Mouse (Mus musculus): Measurements from ENCODE around the gene Xaf1. TPM values are rescaled to one million over a fixed set of nuclear protein-coding genes. Genes with fewer than 3 reads are reported as not detected.

Xaf1 gene
- polyA plus RNA-seq, 1 experiment from 2014 or later, result 3.7 TPM

- 24% methylated on average over 20 of the region's 20 CpGs for WGBS
- Histone ChIP-seq H3K36me3 (ENCODE audit: control insufficient read depth, insufficient read depth, low read length) (no peaks in the 10 kb centered on the region), H3K4me1 (ENCODE audit: control insufficient read depth, insufficient read depth, low read length) (no peaks in the 10 kb centered on the region), H3K9ac (replicated peaks; ENCODE audit: low read depth, low read length) (no peak overlapping the region), H3K4me2 (replicated peaks; ENCODE audit: low read depth, low read length) (no peak overlapping the region; the same call in 1 of the 2 replicates), H3K4me3 (ENCODE audit: low read depth, low read length) (no peak overlapping the region), H3K9me3 (ENCODE audit: control insufficient read depth, low read depth, low read length) (no peaks in the 10 kb centered on the region), H3K27ac (ENCODE audit: low read length) (no peak overlapping the region), H3K27me3 (ENCODE audit: control insufficient read depth, insufficient read depth, low read length) (no peaks in the 10 kb centered on the region)
- ATAC-seq (ENCODE audit: insufficient number of reproducible peaks, insufficient read depth, low FRiP score, low read depth), result peak; percentile 54; the same call in 1 of the 2 replicates
These were observed 53.7 kb downstream of the Xaf1 start for GRCm38 (mm10) chr11:72354971-72355728.

DNA sequence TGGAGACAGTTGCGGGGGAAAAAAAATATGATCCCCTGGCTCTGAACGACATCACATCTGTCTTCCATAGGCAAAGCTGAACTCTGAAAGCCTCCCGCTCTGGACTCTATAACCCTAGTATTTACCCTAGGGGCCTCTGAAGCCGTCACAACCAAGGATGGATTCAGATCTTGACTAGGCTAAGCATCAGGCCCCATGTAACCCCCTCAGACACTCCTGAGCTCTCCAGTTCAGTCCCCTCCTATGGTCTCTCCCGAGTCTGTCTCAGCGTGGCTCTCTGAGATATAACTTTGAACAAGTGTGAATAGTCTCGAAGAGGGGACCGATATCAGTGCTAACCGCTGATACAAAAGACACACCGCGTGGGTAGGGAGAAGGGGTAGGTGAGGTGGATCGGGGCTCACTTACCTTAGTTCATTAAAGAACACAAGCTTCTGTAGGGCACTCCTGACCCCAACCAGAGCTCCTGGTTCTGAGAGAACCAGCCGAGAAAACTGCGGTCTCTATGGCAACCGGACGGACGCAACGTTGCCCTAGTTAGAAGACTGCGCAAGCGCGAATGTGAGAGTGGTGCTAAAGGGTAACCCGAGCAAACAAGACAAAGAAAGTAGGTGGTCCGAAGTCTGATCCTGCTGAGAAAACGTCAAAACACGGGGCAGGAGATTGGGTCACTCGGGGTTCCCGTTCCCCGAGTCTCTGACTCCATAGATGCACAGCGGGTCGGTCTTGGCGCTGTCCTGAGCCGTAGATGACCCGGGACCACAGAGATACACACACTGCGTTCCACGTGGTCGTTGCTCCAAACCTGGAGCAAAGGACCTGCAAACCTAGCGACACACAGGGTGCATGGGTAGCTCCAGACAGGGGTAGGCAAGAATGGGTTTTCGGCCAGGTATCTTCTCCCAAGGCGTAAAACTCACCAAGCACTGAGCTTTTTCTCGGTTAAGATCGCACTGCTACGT, 60.2 kb downstream of the Xaf1 start:
- WGBS, result 9% methylated on average over 42 of the region's 42 CpGs
- no peaks in the 10 kb centered on the region for H3K27me3 ChIP-seq (ENCODE audit: control insufficient read depth, insufficient read depth, low read length)
- no peaks in the 10 kb centered on the region for H3K9me3 ChIP-seq (ENCODE audit: control insufficient read depth, low read depth, low read length)
- 0 out of 2 replicates have a peak, but pooled peaks cover 4% of the 10 kb centered on the region for H3K4me1 ChIP-seq (ENCODE audit: control insufficient read depth, insufficient read depth, low read length)
- no peaks in the 10 kb centered on the region for H3K36me3 ChIP-seq (ENCODE audit: control insufficient read depth, insufficient read depth, low read length)
- no peak overlapping the region for H3K27ac ChIP-seq (ENCODE audit: low read length)
- H3K9ac ChIP-seq (replicated peaks; ENCODE audit: low read depth, low read length), result 0 out of 2 replicates have a peak overlapping the region, but pooled peaks have one; percentile 18
- peak overlapping the region; percentile 39 for H3K4me3 ChIP-seq (ENCODE audit: low read depth, low read length)
- ATAC-seq (ENCODE audit: insufficient number of reproducible peaks, insufficient read depth, low FRiP score, low read depth), result peak; percentile 82; the same call in 1 of the 2 replicates
- H3K4me2 ChIP-seq (replicated peaks; ENCODE audit: low read depth, low read length), result peak overlapping the region; percentile 89

DNA sequence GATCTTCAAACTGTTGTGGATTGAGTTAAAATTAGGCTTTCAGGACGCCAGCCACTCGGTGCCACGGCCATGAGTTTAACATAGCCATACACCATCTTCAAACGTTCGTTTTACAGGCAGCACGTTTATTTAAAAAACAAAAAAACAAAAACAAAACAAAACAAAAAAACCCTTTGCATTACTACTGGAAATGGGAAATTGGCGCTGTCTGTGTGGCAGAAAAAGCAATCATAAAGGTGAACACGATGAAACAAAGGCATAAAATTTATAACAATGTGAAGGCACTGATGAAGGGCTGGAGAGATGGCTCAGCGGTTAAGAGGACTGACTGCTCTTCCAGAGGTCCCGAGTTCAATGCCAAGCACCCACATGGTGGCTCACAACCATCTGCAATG, 60.9 kb downstream of the Xaf1 start, which contains the start of gene Tekt1:
Gene Tekt1 (minus strand): TSS at position 96 of the 395 bp plus-strand sequence.
- H3K36me3 ChIP-seq (ENCODE audit: control insufficient read depth, insufficient read depth, low read length), result no peaks in the 10 kb centered on the region
- peak within 1 kb of the TSS; percentile 89 for H3K4me2 ChIP-seq (replicated peaks; ENCODE audit: low read depth, low read length)
- H3K27me3 ChIP-seq (ENCODE audit: control insufficient read depth, insufficient read depth, low read length), result no peaks in the 10 kb centered on the region
- ATAC-seq (ENCODE audit: insufficient number of reproducible peaks, insufficient read depth, low FRiP score, low read depth), result no peak
- H3K9me3 ChIP-seq (ENCODE audit: control insufficient read depth, low read depth, low read length), result no peaks in the 10 kb centered on the region
- WGBS, result 39% methylated on average over 10 of the region's 10 CpGs
- 0 out of 2 replicates have a peak within 1 kb of the TSS, but pooled peaks have one; percentile 18 for H3K9ac ChIP-seq (replicated peaks; ENCODE audit: low read depth, low read length)
- H3K27ac ChIP-seq (ENCODE audit: low read length), result no peak within 1 kb of the TSS
- H3K4me3 ChIP-seq (ENCODE audit: low read depth, low read length), result peak within 1 kb of the TSS; percentile 39
- H3K4me1 ChIP-seq (ENCODE audit: control insufficient read depth, insufficient read depth, low read length), result 0 out of 2 replicates have a peak, but pooled peaks cover 4% of the 10 kb centered on the region

Other genes starting within 250 kb of the Xaf1 start
- gene Pitpnm3, start 165.9 kb upstream of the Xaf1 start, polyA plus RNA-seq (2014; fragmentation: Nextera tagmentation; extraction: Ambion mirVana), result 0.52 and 0.67 TPM in 2 replicates
- gene Gm43951, start 94.8 kb upstream of the Xaf1 start, polyA plus RNA-seq (2014; fragmentation: Nextera tagmentation; extraction: Ambion mirVana), result not detected in 2 replicates
- gene 4933427D14Rik, start 94.2 kb upstream of the Xaf1 start, polyA plus RNA-seq (2014; fragmentation: Nextera tagmentation; extraction: Ambion mirVana), result 13.5 and 15.9 TPM in 2 replicates
- 206 and 213 TPM in 2 replicates for gene Txndc17, start 94.1 kb upstream of the Xaf1 start, polyA plus RNA-seq (2014; fragmentation: Nextera tagmentation; extraction: Ambion mirVana)
- gene Med31, start 86.0 kb upstream of the Xaf1 start, polyA plus RNA-seq (2014; fragmentation: Nextera tagmentation; extraction: Ambion mirVana), result 41.0 and 42.7 TPM in 2 replicates
- gene Slc13a5, start 34.4 kb upstream of the Xaf1 start, polyA plus RNA-seq (2014; fragmentation: Nextera tagmentation; extraction: Ambion mirVana), result 0.21 and 0.49 TPM in 2 replicates
- not detected in 2 replicates for gene Fbxo39, start 12.8 kb downstream of the Xaf1 start, polyA plus RNA-seq (2014; fragmentation: Nextera tagmentation; extraction: Ambion mirVana)
- 0.18 and 1.2 TPM in 2 replicates for gene Tekt1, start 60.8 kb downstream of the Xaf1 start, polyA plus RNA-seq (2014; fragmentation: Nextera tagmentation; extraction: Ambion mirVana)
- gene Smtnl2, start 110.1 kb downstream of the Xaf1 start, polyA plus RNA-seq (2014; fragmentation: Nextera tagmentation; extraction: Ambion mirVana), result 28.8 and 31.6 TPM in 2 replicates
- 0.51 and 1.7 TPM in 2 replicates for gene Ggt6, start 133.9 kb downstream of the Xaf1 start, polyA plus RNA-seq (2014; fragmentation: Nextera tagmentation; extraction: Ambion mirVana)
- gene Mybbp1a, start 139.7 kb downstream of the Xaf1 start, polyA plus RNA-seq (2014; fragmentation: Nextera tagmentation; extraction: Ambion mirVana), result 121 and 126 TPM in 2 replicates
- 2.3 and 3.0 TPM in 2 replicates for gene Spns2, start 188.3 kb downstream of the Xaf1 start, polyA plus RNA-seq (2014; fragmentation: Nextera tagmentation; extraction: Ambion mirVana)
- gene Spns3, start 248.9 kb downstream of the Xaf1 start, polyA plus RNA-seq (2014; fragmentation: Nextera tagmentation; extraction: Ambion mirVana), result 0.32 TPM in 1 of 2 replicates, not detected in the other